Mouse (Mus musculus) heart, adult 18-20 months (tissue): Measurements from ENCODE around the gene Hdac7. TPM values are rescaled to one million over a fixed set of nuclear protein-coding genes. Genes with fewer than 3 reads are reported as not detected.

Source experiments
- DNase-seq, 2 experiments: peaks; one replicate each; pipeline ENCODE4 v3.0.0; 2021 to 2022; ENCODE audit warnings: mixed read lengths in 1 of 2
- total RNA-seq, 2 experiments: library from RNA; stranded (reverse); gene quantifications; 2 replicates each; pipeline ENCODE4 v1.2.3; 2021

Hdac7 gene
- total RNA-seq, 2 experiments from 2014 or later: 19.3 to 26.3 TPM

DNA sequence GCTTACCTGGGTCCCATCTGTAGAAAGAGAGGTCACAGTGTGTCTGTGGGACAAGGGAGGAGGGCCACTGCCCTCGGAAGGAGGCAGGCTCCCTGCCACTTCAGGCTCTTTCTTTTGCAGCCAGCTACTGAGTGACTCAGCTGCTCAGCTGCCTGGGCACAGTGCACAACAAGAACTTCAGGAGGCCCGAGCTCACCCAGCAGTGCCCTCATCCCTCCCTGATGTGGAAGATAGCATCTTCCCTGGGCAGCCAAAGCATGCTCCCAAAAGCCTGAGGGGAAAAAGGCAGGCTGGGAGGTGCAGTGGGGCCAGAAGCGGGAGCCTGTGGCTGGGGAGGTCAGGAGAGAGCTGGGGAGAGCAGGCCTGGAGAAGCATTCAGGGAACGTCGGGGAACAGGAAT, 29.6 kb downstream of the Hdac7 start:
- DNase-seq: no peak

- peak; percentile 69 to 80 for DNase-seq
These were observed 30.7 kb downstream of the Hdac7 start for GRCm38 (mm10) chr15:97813452-97814204.

DNA sequence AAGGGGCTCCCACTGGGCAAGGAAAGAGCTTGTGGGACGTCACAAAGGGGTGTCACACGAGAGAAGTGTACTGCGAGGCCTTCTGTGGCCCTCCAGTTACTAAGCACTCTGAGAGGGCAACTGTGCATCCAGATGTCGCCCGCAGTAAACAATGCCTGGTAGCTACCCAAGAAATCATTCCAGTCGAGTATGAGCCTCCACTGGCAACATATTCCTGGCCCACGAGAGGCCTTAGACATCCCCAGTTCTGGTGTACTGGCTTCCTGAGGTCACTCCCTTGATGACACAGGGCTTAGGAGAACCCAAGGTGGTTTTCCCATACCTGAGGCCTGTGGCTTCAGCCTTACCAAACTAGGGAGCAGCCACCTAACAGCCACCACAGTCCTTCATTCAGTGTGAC, 31.4 kb downstream of the Hdac7 start:
- DNase-seq: no peak

DNA sequence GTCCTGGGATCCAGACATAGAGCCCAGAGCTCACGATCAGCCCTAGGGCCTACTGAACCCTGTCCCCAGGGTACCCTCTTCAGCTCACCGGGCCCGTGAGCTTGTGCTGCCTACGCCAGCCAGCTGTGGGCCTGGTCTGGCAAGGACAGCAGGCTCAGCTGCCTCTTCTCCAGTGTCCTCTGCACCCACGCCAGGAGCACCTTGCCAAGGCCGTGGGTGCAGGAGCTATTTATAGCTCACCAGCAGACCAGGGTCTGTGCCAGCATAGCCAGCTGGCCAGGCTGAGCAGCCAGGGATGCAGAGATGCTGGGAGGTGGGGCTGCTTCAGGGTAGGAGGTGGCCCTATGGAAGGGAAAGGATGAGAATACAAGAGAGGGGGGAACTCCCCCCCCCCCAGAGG, 32.2 kb downstream of the Hdac7 start:
- DNase-seq: peak; percentile 82 to 90

DNA sequence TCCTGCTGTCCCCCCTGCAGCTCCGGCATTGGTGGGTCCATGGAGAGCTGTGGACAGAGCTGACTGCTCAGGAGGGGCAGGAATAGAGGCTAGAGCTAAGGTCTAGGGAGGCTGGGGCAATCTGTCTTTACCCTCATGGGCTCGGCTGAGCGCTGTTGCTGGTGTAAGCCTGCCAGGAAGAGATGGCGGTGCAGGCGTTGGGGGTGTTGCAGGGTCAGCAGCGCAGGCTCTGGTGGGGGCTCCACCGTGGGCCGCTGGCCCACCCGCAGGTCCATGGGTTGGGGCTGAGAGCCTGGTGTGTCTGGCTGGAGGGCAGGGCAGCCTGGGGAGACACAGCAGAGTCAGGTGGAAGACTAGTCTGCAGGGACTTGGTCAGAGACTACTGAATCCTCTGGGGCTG, 33.0 kb downstream of the Hdac7 start:
- no peak for DNase-seq

GRCm38 (mm10) chr15:97810399-97810798, 33.9 kb downstream of the Hdac7 start:
- DNase-seq: no peak

- peak in 1 of 2 experiments; percentile 68 for DNase-seq
These were observed 34.4 kb downstream of the Hdac7 start for GRCm38 (mm10) chr15:97809942-97810341.

DNA sequence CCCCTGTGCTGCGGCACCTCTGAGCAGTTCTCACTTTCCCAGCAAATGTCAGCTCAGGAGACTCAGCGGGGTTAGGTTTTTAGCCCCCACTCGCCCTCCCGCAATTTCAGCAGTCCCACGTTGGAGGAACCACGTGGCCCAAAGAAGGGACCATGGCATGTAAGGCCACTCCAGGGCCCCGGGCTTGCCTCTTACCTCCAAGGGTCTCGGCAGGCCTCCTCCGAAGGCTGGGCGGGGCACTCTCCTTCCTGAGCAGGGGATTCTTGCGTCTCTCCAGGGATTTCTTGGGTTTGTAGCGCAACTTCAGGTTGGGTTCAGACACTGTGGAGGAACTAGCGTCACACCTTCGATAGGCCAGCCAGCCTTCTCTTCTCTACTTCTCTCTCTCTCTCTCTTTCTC, 35.1 kb downstream of the Hdac7 start:
- no peak for DNase-seq

DNA sequence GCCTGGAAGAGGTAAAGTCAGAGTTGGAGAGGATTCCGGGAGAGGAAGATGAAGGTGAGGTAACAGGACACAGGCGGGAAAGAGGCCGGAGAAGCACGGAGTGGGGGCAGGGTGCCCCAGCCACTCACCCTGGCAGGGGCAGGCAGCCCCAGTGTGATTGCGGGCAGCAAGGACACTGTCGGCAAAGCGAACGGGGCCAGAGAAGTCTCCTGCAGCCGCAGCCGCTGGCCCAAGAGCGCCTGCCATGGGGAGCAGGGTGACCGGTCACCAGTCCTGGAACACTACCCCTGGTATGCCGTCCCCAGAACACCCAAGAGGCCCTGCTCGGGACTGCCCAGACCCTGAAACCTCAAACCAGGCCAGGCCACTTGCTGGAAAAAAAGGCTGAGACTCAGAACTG, 35.8 kb downstream of the Hdac7 start:
- DNase-seq: no peak

GRCm38 (mm10) chr15:97807867-97808266, 36.4 kb downstream of the Hdac7 start:
- no peak for DNase-seq

- no peak for DNase-seq
These were observed 41.7 kb downstream of the Hdac7 start for GRCm38 (mm10) chr15:97802575-97802974.

- no peak for DNase-seq
These were observed 42.5 kb downstream of the Hdac7 start for GRCm38 (mm10) chr15:97801811-97802210.

DNA sequence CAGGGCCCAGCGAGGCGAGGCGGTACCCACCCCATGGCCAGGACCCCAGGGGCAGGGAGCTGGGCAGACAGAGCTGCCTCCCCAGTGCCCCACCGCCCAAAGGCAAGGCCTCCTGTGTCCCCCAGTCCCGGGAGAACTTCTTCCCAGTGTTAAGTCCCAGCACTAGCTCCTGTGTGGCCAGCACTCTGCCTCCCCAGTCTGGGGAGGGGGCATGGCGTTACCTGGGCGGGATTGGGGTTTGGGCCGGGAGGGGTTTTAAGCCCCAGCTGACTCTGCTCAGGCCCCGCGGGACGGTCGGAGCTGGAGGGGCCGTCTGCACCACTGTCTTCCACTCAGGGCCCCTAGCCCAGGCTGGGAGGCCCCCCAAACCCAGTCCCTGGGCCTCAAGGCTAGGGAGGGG, 43.4 kb downstream of the Hdac7 start:
- DNase-seq: no peak

DNA sequence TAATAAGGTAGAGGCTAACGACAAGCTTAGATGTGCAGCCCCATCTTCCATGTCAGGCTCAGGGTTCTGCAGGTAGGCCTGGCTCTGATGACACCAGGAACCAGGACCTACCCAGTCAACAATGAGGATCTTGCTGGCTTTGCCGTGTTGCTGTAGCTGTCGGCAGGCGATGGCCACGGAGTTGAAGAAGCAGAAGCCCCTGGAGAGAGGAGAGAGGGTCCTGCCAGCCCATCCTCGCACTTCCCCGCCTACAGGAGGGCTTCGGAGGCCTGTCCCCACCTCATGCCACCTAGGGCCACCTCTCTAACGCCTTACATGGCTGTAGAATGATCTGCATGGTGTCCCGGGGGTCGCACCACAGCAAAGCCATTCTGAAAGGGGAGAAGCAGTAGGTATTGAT, 44.9 kb downstream of the Hdac7 start:
- DNase-seq: no peak

GRCm38 (mm10) chr15:97798134-97798533, 46.2 kb downstream of the Hdac7 start:
- DNase-seq: no peak

- DNase-seq: no peak
These were observed 47.5 kb downstream of the Hdac7 start for GRCm38 (mm10) chr15:97796674-97797310.

DNA sequence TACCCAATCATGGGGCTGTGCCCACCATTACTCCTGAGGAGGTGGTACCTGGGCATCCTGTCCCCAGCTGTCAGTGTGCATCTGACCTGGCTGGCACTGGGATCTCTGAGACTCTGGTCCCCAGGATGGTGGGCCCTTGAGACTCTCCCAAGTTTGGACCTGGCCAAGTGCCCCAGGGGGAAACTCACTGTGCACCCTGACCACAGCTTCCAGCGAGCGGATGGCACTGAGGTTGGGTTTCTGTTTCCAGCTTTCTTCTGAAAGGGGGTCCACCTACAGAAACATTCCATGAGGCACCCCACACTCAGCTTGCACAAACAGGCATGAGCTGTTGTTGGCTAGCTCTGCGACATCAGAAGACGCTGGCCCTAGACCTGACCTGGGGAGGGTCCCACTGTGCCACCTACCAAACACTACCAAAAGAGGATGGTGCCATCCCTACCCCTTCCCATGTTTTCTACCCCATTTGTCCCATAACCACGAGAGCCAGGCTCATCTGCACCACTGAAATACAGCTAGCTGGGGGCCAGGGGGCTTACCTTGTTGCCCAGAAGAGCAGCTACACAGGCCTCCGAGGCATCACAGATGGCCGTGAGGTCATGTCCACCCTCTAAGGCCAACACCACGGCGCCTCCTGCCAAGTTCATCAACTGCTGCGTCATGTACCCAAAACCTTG, 48.6 kb downstream of the Hdac7 start:
- DNase-seq: no peak

DNA sequence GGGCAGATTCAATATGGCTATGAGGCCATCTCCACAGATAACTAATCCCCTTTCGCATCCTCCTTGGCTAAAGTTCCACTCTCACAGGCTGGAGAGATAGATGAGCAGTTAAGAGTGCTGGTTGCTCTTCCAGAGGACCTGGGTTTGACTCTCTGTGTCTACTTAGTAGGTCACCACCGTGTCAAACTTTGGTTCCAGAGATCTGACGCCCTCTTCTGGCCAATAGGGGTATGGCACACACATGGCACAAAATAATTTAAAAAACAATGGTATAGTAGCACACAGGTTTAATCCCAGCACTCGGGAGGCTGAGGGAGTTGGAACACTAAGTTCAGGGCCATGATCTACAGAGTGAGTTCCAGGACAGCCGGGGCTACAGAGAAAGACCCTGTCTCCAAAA, 50.0 kb downstream of the Hdac7 start:
- no peak for DNase-seq

DNA sequence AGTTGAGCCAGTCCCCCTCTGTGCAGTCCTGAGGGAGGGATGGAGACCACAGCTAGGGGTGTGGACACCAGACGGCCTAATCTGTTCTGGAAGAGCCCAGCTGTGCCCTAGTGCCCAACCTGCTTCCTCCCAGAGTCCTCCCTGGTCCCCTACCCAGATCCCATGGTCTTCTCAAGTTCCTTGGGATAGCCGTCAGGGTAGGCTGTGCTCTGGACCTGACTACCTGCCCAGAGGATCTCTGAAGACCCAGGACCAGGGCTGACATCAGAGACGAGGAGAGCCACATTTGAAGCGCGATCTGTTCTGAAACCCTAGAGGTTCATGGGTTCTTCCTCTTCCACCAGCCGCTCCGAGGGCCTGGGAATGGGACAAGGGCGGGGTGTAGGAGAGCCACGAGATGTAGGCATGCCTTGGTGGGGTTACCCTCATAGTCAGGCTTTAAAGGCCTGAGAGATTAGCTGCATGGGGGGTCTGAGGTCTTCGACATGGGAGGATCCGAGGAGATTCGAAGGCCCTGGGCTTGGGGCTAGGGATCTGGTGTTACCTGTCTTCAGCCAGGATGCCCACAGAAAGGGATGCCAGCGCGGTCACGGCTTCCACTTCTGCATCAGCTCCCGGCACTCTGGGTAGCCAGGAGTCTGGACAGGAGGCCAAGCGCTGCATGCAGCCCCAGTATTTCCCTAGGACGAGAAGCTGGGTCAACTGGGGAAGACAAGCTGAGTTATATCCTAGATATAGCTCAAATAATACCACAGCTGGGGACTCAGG, 50.7 kb downstream of the Hdac7 start:
- no peak for DNase-seq

DNA sequence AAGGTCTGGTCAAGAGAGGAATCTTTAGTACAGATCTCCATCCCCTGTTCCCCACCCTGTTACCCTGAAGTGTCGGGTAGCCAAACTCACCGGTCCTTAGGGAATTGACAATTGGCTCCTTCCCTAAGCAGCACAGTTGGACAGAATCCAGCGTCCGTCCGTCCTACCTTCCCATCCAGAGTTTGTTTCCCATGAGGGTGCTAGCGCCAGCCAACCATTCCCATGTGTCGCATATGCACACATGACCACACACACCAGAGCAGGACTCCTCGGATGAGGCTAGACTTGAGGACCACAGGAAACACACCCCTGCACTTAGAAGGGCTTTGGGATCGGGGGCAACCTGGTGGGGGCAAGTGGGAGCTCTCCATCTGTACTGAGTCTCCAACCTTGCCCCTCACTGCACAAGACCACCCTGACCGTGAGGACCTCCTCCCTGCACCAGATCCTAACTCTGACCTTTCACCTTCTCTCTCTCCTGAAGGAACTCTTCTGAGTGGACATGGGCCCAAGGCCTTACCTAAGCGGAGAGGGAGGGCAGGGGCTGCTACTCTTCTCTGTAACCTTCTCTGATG, 53.1 kb downstream of the Hdac7 start:
- peak in 1 of 2 experiments; percentile 40 for DNase-seq

GRCm38 (mm10) chr15:97789761-97790505, 54.4 kb downstream of the Hdac7 start:
- peak in 1 of 2 experiments; percentile 65 for DNase-seq
